Mouse (Mus musculus): ENCODE measurements at regions not wholly inside any gene's neighbourhood (a gene's known extent, or its start where the extent isn't known, plus 50 kb on each side); places are given as distances from the start of the nearest gene placed in this dataset.
A peak's percentile ranks its signal among the peaks of the same experiment; 100 is the strongest.
"Not testable (repeated sequence)": the region's sequence is repeated elsewhere in the genome, so short reads cannot be mapped to it uniquely, and the experiment has no call there.

GRCm38 (mm10) chr4:31225741-31226140 is 738.2 kb upstream of the Map3k7 start:
- no peak for DNase-seq (ENCODE audit: low read depth, low spot score)

GRCm38 (mm10) chr4:31268825-31269495 is 694.9 kb upstream of the Map3k7 start:
- DNase-seq (ENCODE audit: low read depth, low spot score): no peak

- no peak for DNase-seq (ENCODE audit: low read depth, low spot score)
Observed at GRCm38 (mm10) chr4:31274131-31274530, 689.8 kb upstream of the Map3k7 start.

- DNase-seq (ENCODE audit: low read depth, low spot score): peak; percentile 16
Observed at GRCm38 (mm10) chr4:31290301-31290975, 673.5 kb upstream of the Map3k7 start.

- no peak for DNase-seq (ENCODE audit: low read depth, low spot score)
Observed at GRCm38 (mm10) chr4:31293752-31294151, 670.1 kb upstream of the Map3k7 start.

GRCm38 (mm10) chr4:31297848-31298247 is 666.0 kb upstream of the Map3k7 start:
- no peak for DNase-seq (ENCODE audit: low read depth, low spot score)

- DNase-seq (ENCODE audit: low read depth, low spot score): no peak
Observed at GRCm38 (mm10) chr4:31319269-31319668, 644.6 kb upstream of the Map3k7 start.

GRCm38 (mm10) chr4:31320734-31321507 is 643.0 kb upstream of the Map3k7 start:
- DNase-seq (ENCODE audit: low read depth, low spot score): no peak

GRCm38 (mm10) chr4:31323816-31324215 is 640.1 kb upstream of the Map3k7 start:
- DNase-seq (ENCODE audit: low read depth, low spot score): no peak

GRCm38 (mm10) chr4:31328798-31329197 is 635.1 kb upstream of the Map3k7 start:
- DNase-seq (ENCODE audit: low read depth, low spot score): peak; percentile 25

GRCm38 (mm10) chr4:31331053-31331452 is 632.8 kb upstream of the Map3k7 start:
- no peak for DNase-seq (ENCODE audit: low read depth, low spot score)

- no peak for DNase-seq (ENCODE audit: low read depth, low spot score)
Observed at GRCm38 (mm10) chr4:31335686-31336085, 628.2 kb upstream of the Map3k7 start.

GRCm38 (mm10) chr4:31337980-31338379 is 625.9 kb upstream of the Map3k7 start:
- DNase-seq (ENCODE audit: low read depth, low spot score): no peak

GRCm38 (mm10) chr4:31343312-31344248 is 620.3 kb upstream of the Map3k7 start:
- DNase-seq (ENCODE audit: low read depth, low spot score): peak; percentile 16

- DNase-seq (ENCODE audit: low read depth, low spot score): not testable (repeated sequence)
Observed at GRCm38 (mm10) chr4:31354046-31354445, 609.9 kb upstream of the Map3k7 start.

GRCm38 (mm10) chr4:31354953-31355352 is 608.9 kb upstream of the Map3k7 start:
- DNase-seq (ENCODE audit: low read depth, low spot score): no peak

GRCm38 (mm10) chr4:31366172-31366571 is 597.7 kb upstream of the Map3k7 start:
- peak; percentile 5 for DNase-seq (ENCODE audit: low read depth, low spot score)

- DNase-seq (ENCODE audit: low read depth, low spot score): no peak
Observed at GRCm38 (mm10) chr4:31367031-31367430, 596.9 kb upstream of the Map3k7 start.

- peak; percentile 8 for DNase-seq (ENCODE audit: low read depth, low spot score)
Observed at GRCm38 (mm10) chr4:31370062-31370461, 593.8 kb upstream of the Map3k7 start.

GRCm38 (mm10) chr4:31381069-31381969 is 582.6 kb upstream of the Map3k7 start:
- DNase-seq (ENCODE audit: low read depth, low spot score): no peak
